Mouse (Mus musculus): ENCODE measurements around the gene Tm7sf2. TPM values are rescaled to one million over a fixed set of nuclear protein-coding genes. Genes with fewer than 3 reads are reported as not detected.

The Tm7sf2 gene
- polyA plus RNA-seq, 1 experiment from 2014 or later: 22.1 TPM

- Histone ChIP-seq H3K27me3 (ENCODE audit: control insufficient read depth, insufficient read depth, low read length) (no peaks in the 10 kb centered on the region), H3K9ac (ENCODE audit: low read depth, low read length) (no peak overlapping the region), H3K27ac (ENCODE audit: low read depth, low read length) (no peak overlapping the region), H3K4me1 (ENCODE audit: control insufficient read depth, insufficient read depth, low read length) (peaks cover 9% of the 10 kb centered on the region; the same call in 1 of the 2 replicates), H3K4me2 (replicated peaks; ENCODE audit: low read depth, low read length) (no peak overlapping the region), H3K4me3 (ENCODE audit: low read length) (no peak overlapping the region), H3K9me3 (ENCODE audit: control insufficient read depth, low read length) (no peaks in the 10 kb centered on the region), H3K36me3 (ENCODE audit: control insufficient read depth, insufficient read depth, low read length) (no peaks in the 10 kb centered on the region)
- ATAC-seq (ENCODE audit: low FRiP score, low TSS enrichment): no peak
- 29% methylated on average over 15 of the region's 15 CpGs for WGBS
Observed at GRCm38 (mm10) chr19:6018142-6019089, 49.8 kb downstream of the Tm7sf2 start.

GRCm38 (mm10) chr19:6016532-6016931, 51.6 kb downstream of the Tm7sf2 start:
- peaks cover 9% of the 10 kb centered on the region; the same call in 1 of the 2 replicates for H3K4me1 ChIP-seq (ENCODE audit: control insufficient read depth, insufficient read depth, low read length)
- H3K9me3 ChIP-seq (ENCODE audit: control insufficient read depth, low read length): no peaks in the 10 kb centered on the region
- no peak overlapping the region for H3K27ac ChIP-seq (ENCODE audit: low read depth, low read length)
- H3K4me3 ChIP-seq (ENCODE audit: low read length): no peak overlapping the region
- WGBS: 44% methylated on average over 7 of the region's 7 CpGs
- no peak for ATAC-seq (ENCODE audit: low FRiP score, low TSS enrichment)
- H3K4me2 ChIP-seq (replicated peaks; ENCODE audit: low read depth, low read length): no peak overlapping the region
- H3K27me3 ChIP-seq (ENCODE audit: control insufficient read depth, insufficient read depth, low read length): no peaks in the 10 kb centered on the region
- no peak overlapping the region for H3K9ac ChIP-seq (ENCODE audit: low read depth, low read length)
- no peaks in the 10 kb centered on the region for H3K36me3 ChIP-seq (ENCODE audit: control insufficient read depth, insufficient read depth, low read length)

GRCm38 (mm10) chr19:6015511-6016315, 52.5 kb downstream of the Tm7sf2 start, which contains the start of gene Capn1:
Capn1 (minus strand) TSS chr19:6015897.
- ATAC-seq (ENCODE audit: low FRiP score, low TSS enrichment): peak; percentile 64
- H3K27ac ChIP-seq (ENCODE audit: low read depth, low read length): 0 out of 2 replicates have a peak within 1 kb of the TSS, but pooled peaks have one; percentile 4

GRCm38 (mm10) chr19:6014991-6015510, 53.1 kb downstream of the Tm7sf2 start:
- peaks cover 9% of the 10 kb centered on the region; the same call in 1 of the 2 replicates for H3K4me1 ChIP-seq (ENCODE audit: control insufficient read depth, insufficient read depth, low read length)
- peak overlapping the region; percentile 48 for H3K9ac ChIP-seq (ENCODE audit: low read depth, low read length)
- WGBS: under 1% methylated on average over 17 of the region's 18 CpGs
- H3K4me2 ChIP-seq (replicated peaks; ENCODE audit: low read depth, low read length): peak overlapping the region; percentile 71
- ATAC-seq (ENCODE audit: low FRiP score, low TSS enrichment): peak; percentile 83
- peak overlapping the region; percentile 42 for H3K4me3 ChIP-seq (ENCODE audit: low read length)
- no peaks in the 10 kb centered on the region for H3K9me3 ChIP-seq (ENCODE audit: control insufficient read depth, low read length)
- no peaks in the 10 kb centered on the region for H3K36me3 ChIP-seq (ENCODE audit: control insufficient read depth, insufficient read depth, low read length)
- no peaks in the 10 kb centered on the region for H3K27me3 ChIP-seq (ENCODE audit: control insufficient read depth, insufficient read depth, low read length)
- H3K27ac ChIP-seq (ENCODE audit: low read depth, low read length): 0 out of 2 replicates have a peak overlapping the region, but pooled peaks have one; percentile 4

More at GRCm38 (mm10) chr19:6015511-6016315, 52.5 kb downstream of the Tm7sf2 start, which contains the start of gene Capn1:
- Histone ChIP-seq H3K4me3 (ENCODE audit: low read length) (peak within 1 kb of the TSS; percentile 42), H3K36me3 (ENCODE audit: control insufficient read depth, insufficient read depth, low read length) (no peaks in the 10 kb centered on the region), H3K9me3 (ENCODE audit: control insufficient read depth, low read length) (no peaks in the 10 kb centered on the region), H3K4me2 (replicated peaks; ENCODE audit: low read depth, low read length) (peak within 1 kb of the TSS; percentile 71), H3K4me1 (ENCODE audit: control insufficient read depth, insufficient read depth, low read length) (peaks cover 9% of the 10 kb centered on the region; the same call in 1 of the 2 replicates), H3K9ac (ENCODE audit: low read depth, low read length) (peak within 1 kb of the TSS; percentile 48), H3K27me3 (ENCODE audit: control insufficient read depth, insufficient read depth, low read length) (no peaks in the 10 kb centered on the region)
- WGBS: 2% methylated on average over 37 of the region's 40 CpGs

GRCm38 (mm10) chr19:6013691-6014090, 54.5 kb downstream of the Tm7sf2 start:
- Histone ChIP-seq H3K4me3 (ENCODE audit: low read length) (no peak overlapping the region), H3K4me1 (ENCODE audit: control insufficient read depth, insufficient read depth, low read length) (peaks cover 9% of the 10 kb centered on the region; the same call in 1 of the 2 replicates), H3K9me3 (ENCODE audit: control insufficient read depth, low read length) (no peaks in the 10 kb centered on the region), H3K27me3 (ENCODE audit: control insufficient read depth, insufficient read depth, low read length) (no peaks in the 10 kb centered on the region), H3K9ac (ENCODE audit: low read depth, low read length) (no peak overlapping the region), H3K27ac (ENCODE audit: low read depth, low read length) (no peak overlapping the region), H3K4me2 (replicated peaks; ENCODE audit: low read depth, low read length) (no peak overlapping the region), H3K36me3 (ENCODE audit: control insufficient read depth, insufficient read depth, low read length) (no peaks in the 10 kb centered on the region)
- 93% methylated on average over 10 of the region's 10 CpGs for WGBS
- ATAC-seq (ENCODE audit: low FRiP score, low TSS enrichment): no peak

Small RNA genes within 50 kb of the gene (microRNA-seq; reads per million reads assigned to microRNA genes)
- gene Mir6988: 2.7 reads per million, percentile 10 among the genes with 10 or more reads in this experiment

Other genes with a start within 250 kb of the Tm7sf2 start
- gene Frmd8, start 193.1 kb downstream of the Tm7sf2 start, polyA plus RNA-seq (2014; fragmentation: Nextera tagmentation; extraction: Ambion mirVana): 17.4 and 26.5 TPM in 2 replicates
- gene Slc25a45, start 190.6 kb downstream of the Tm7sf2 start, polyA plus RNA-seq (2014; fragmentation: Nextera tagmentation; extraction: Ambion mirVana): 3.3 and 3.5 TPM in 2 replicates
- 2.9 and 4.0 TPM in 2 replicates for gene Tigd3, start 174.2 kb downstream of the Tm7sf2 start, polyA plus RNA-seq (2014; fragmentation: Nextera tagmentation; extraction: Ambion mirVana)
- 132 and 167 TPM in 2 replicates for gene Dpf2, start 155.4 kb downstream of the Tm7sf2 start, polyA plus RNA-seq (2014; fragmentation: Nextera tagmentation; extraction: Ambion mirVana)
- 10.5 and 10.8 TPM in 2 replicates for gene Cdc42ep2, start 143.6 kb downstream of the Tm7sf2 start, polyA plus RNA-seq (2014; fragmentation: Nextera tagmentation; extraction: Ambion mirVana)
- 74.2 and 95.3 TPM in 2 replicates for gene Pola2, start 104.2 kb downstream of the Tm7sf2 start, polyA plus RNA-seq (2014; fragmentation: Nextera tagmentation; extraction: Ambion mirVana)
- gene Slc22a20, start 82.2 kb downstream of the Tm7sf2 start, polyA plus RNA-seq (2014; fragmentation: Nextera tagmentation; extraction: Ambion mirVana): not detected in 2 replicates
- gene Capn1, start 52.5 kb downstream of the Tm7sf2 start, polyA plus RNA-seq (2014; fragmentation: Nextera tagmentation; extraction: Ambion mirVana): 6.3 and 8.6 TPM in 2 replicates
- 23.5 and 32.8 TPM in 2 replicates for gene Syvn1, start 21.8 kb downstream of the Tm7sf2 start, polyA plus RNA-seq (2014; fragmentation: Nextera tagmentation; extraction: Ambion mirVana)
- 77.3 and 89.5 TPM in 2 replicates for gene Mrpl49, start 10.6 kb downstream of the Tm7sf2 start, polyA plus RNA-seq (2014; fragmentation: Nextera tagmentation; extraction: Ambion mirVana)
- 839 and 1,033 TPM in 2 replicates for gene Fau, start 10.5 kb downstream of the Tm7sf2 start, polyA plus RNA-seq (2014; fragmentation: Nextera tagmentation; extraction: Ambion mirVana)
- gene Znhit2, start 7.2 kb downstream of the Tm7sf2 start, polyA plus RNA-seq (2014; fragmentation: Nextera tagmentation; extraction: Ambion mirVana): 38.6 and 44.4 TPM in 2 replicates
- gene Vps51, start 8.9 kb upstream of the Tm7sf2 start, polyA plus RNA-seq (2014; fragmentation: Nextera tagmentation; extraction: Ambion mirVana): 60.8 and 75.0 TPM in 2 replicates
- not detected in 2 replicates for gene Tmem262, start 11.7 kb upstream of the Tm7sf2 start, polyA plus RNA-seq (2014; fragmentation: Nextera tagmentation; extraction: Ambion mirVana)
- 1.1 and 1.5 TPM in 2 replicates for gene Gm28374, start 13.9 kb upstream of the Tm7sf2 start, polyA plus RNA-seq (2014; fragmentation: Nextera tagmentation; extraction: Ambion mirVana)
- 81.0 and 82.3 TPM in 2 replicates for gene Zfpl1, start 16.6 kb upstream of the Tm7sf2 start, polyA plus RNA-seq (2014; fragmentation: Nextera tagmentation; extraction: Ambion mirVana)
- 43.1 and 53.5 TPM in 2 replicates for gene Cdca5, start 16.6 kb upstream of the Tm7sf2 start, polyA plus RNA-seq (2014; fragmentation: Nextera tagmentation; extraction: Ambion mirVana)
- 0.47 and 1.7 TPM in 2 replicates for gene AC131692.1, start 26.0 kb upstream of the Tm7sf2 start, polyA plus RNA-seq (2014; fragmentation: Nextera tagmentation; extraction: Ambion mirVana)
- gene Naaladl1, start 37.4 kb upstream of the Tm7sf2 start, polyA plus RNA-seq (2014; fragmentation: Nextera tagmentation; extraction: Ambion mirVana): 0.44 and 0.60 TPM in 2 replicates
- 56.1 and 64.4 TPM in 2 replicates for gene Sac3d1, start 50.3 kb upstream of the Tm7sf2 start, polyA plus RNA-seq (2014; fragmentation: Nextera tagmentation; extraction: Ambion mirVana)
- gene Snx15, start 59.9 kb upstream of the Tm7sf2 start, polyA plus RNA-seq (2014; fragmentation: Nextera tagmentation; extraction: Ambion mirVana): 29.6 and 37.0 TPM in 2 replicates
- 0.15 TPM in 1 of 2 replicates, not detected in the other for gene Batf2, start 72.6 kb upstream of the Tm7sf2 start, polyA plus RNA-seq (2014; fragmentation: Nextera tagmentation; extraction: Ambion mirVana)
- 82.6 and 98.8 TPM in 2 replicates for gene Arl2, start 73.2 kb upstream of the Tm7sf2 start, polyA plus RNA-seq (2014; fragmentation: Nextera tagmentation; extraction: Ambion mirVana)
- not detected in 2 replicates for gene Majin, start 116.0 kb upstream of the Tm7sf2 start, polyA plus RNA-seq (2014; fragmentation: Nextera tagmentation; extraction: Ambion mirVana)
- gene Gpha2, start 158.0 kb upstream of the Tm7sf2 start, polyA plus RNA-seq (2014; fragmentation: Nextera tagmentation; extraction: Ambion mirVana): 0.93 TPM in 1 of 2 replicates, not detected in the other
- gene Ppp2r5b, start 167.5 kb upstream of the Tm7sf2 start, polyA plus RNA-seq (2014; fragmentation: Nextera tagmentation; extraction: Ambion mirVana): 16.4 and 19.7 TPM in 2 replicates
- 7.2 and 12.4 TPM in 2 replicates for gene Atg2a, start 173.3 kb upstream of the Tm7sf2 start, polyA plus RNA-seq (2014; fragmentation: Nextera tagmentation; extraction: Ambion mirVana)
- 38.3 and 46.0 TPM in 2 replicates for gene Ehd1, start 208.4 kb upstream of the Tm7sf2 start, polyA plus RNA-seq (2014; fragmentation: Nextera tagmentation; extraction: Ambion mirVana)
- 0.89 and 2.0 TPM in 2 replicates for gene Cdc42bpg, start 238.1 kb upstream of the Tm7sf2 start, polyA plus RNA-seq (2014; fragmentation: Nextera tagmentation; extraction: Ambion mirVana)